Mouse (Mus musculus) erythroblast, embryonic 14.5 days (primary cell): ENCODE measurements around the gene Tdrd9. TPM values are rescaled to one million over a fixed set of nuclear protein-coding genes. Genes with fewer than 3 reads are reported as not detected.

Source experiments
- H3K27me3 ChIP-seq: 2 replicates; pipeline ENCODE4 v1.6.1; 2012; ENCODE audit warnings: inconsistent platforms; ENCODE audit not compliant: control insufficient read depth
- H3K36me3 ChIP-seq: 2 replicates; pipeline ENCODE4 v1.6.1; 2012; ENCODE audit warnings: mild to moderate bottlenecking, inconsistent platforms; ENCODE audit not compliant: control insufficient read depth
- H3K4me1 ChIP-seq: 2 replicates; pipeline ENCODE4 v1.6.1; 2012; ENCODE audit warnings: inconsistent platforms; ENCODE audit not compliant: control insufficient read depth
- H3K4me3 ChIP-seq: replicated peaks from 2 replicates; pipeline ENCODE3; 2012; ENCODE audit warnings: moderate library complexity, mild to moderate bottlenecking, inconsistent platforms
- H3K9me3 ChIP-seq: 2 replicates; pipeline ENCODE4 v1.6.1; 2012; ENCODE audit warnings: low read length, inconsistent platforms, mixed read lengths; ENCODE audit not compliant: control insufficient read depth
- GATA1 ChIP-seq: IDR thresholded peaks from 2 replicates; pipeline ENCODE4 v1.6.1; 2012; ENCODE audit warnings: low read length, inconsistent platforms, mixed read lengths
- TAL1 ChIP-seq: IDR thresholded peaks from 3 replicates; pipeline ENCODE4 v1.6.1; 2012; ENCODE audit warnings: low read length, inconsistent platforms, mixed read lengths
- polyA plus RNA-seq: library from polyadenylated mRNA; stranded (reverse); fragments of >175 nt; gene quantifications from 2 replicates; pipeline ENCODE4 v1.2.3, GENCODE M21; 2012

Tdrd9 gene
- polyA plus RNA-seq, 1 experiment = not detected

- TF ChIP-seq TAL1 = 0 out of 3 replicates have a peak, but pooled peaks have one; percentile 4
- no peak for TF ChIP-seq GATA1
- Histone ChIP-seq H3K4me1 (no peaks in the 10 kb centered on the region), H3K36me3 (no peaks in the 10 kb centered on the region), H3K27me3 (no peaks in the 10 kb centered on the region), H3K9me3 (no peaks in the 10 kb centered on the region), H3K4me3 (no peak overlapping the region)
These were observed 67.1 kb downstream of the Tdrd9 start for GRCm38 (mm10) chr12:112038441-112038840.

GRCm38 (mm10) chr12:112039169-112039568 lies 67.8 kb downstream of the Tdrd9 start:
- Histone ChIP-seq H3K9me3 (no peaks in the 10 kb centered on the region), H3K4me3 (no peak overlapping the region), H3K27me3 (no peaks in the 10 kb centered on the region), H3K4me1 (no peaks in the 10 kb centered on the region), H3K36me3 (no peaks in the 10 kb centered on the region)
- TF ChIP-seq TAL1 (no peak), GATA1 (no peak)

- no peak for TF ChIP-seq GATA1
- no peak for TF ChIP-seq TAL1
- Histone ChIP-seq H3K36me3 (no peaks in the 10 kb centered on the region), H3K4me1 (no peaks in the 10 kb centered on the region), H3K4me3 (no peak overlapping the region), H3K27me3 (no peaks in the 10 kb centered on the region), H3K9me3 (no peaks in the 10 kb centered on the region)
These were observed 71.3 kb downstream of the Tdrd9 start for GRCm38 (mm10) chr12:112042681-112043080.

GRCm38 (mm10) chr12:112077651-112078050 lies 106.3 kb downstream of the Tdrd9 start:
- Histone ChIP-seq H3K4me1 (no peaks in the 10 kb centered on the region), H3K9me3 (no peaks in the 10 kb centered on the region), H3K4me3 (no peak overlapping the region), H3K27me3 (no peaks in the 10 kb centered on the region), H3K36me3 (no peaks in the 10 kb centered on the region)
- TF ChIP-seq TAL1 (no peak), GATA1 (no peak)

- no peak for TF ChIP-seq TAL1
- TF ChIP-seq GATA1 = no peak
- no peak overlapping the region for H3K4me3 ChIP-seq
- H3K27me3 ChIP-seq = no peaks in the 10 kb centered on the region
- no peaks in the 10 kb centered on the region for H3K4me1 ChIP-seq
- H3K9me3 ChIP-seq = no peaks in the 10 kb centered on the region
- no peaks in the 10 kb centered on the region for H3K36me3 ChIP-seq
These were observed 108.6 kb downstream of the Tdrd9 start for GRCm38 (mm10) chr12:112079911-112080310.

- no peaks in the 10 kb centered on the region for H3K27me3 ChIP-seq
- H3K4me3 ChIP-seq = no peak overlapping the region
- TF ChIP-seq TAL1 (no peak), GATA1 (no peak)
- H3K9me3 ChIP-seq = peaks cover 5% of the 10 kb centered on the region; the same call in 1 of the 2 replicates
- no peaks in the 10 kb centered on the region for H3K4me1 ChIP-seq
- H3K36me3 ChIP-seq = no peaks in the 10 kb centered on the region
These were observed 109.6 kb downstream of the Tdrd9 start for GRCm38 (mm10) chr12:112080911-112081310.

- H3K27me3 ChIP-seq = no peaks in the 10 kb centered on the region
- H3K36me3 ChIP-seq = no peaks in the 10 kb centered on the region
- no peaks in the 10 kb centered on the region for H3K4me1 ChIP-seq
- peaks cover 5% of the 10 kb centered on the region; the same call in 1 of the 2 replicates for H3K9me3 ChIP-seq
- H3K4me3 ChIP-seq = no peak overlapping the region
- TF ChIP-seq TAL1 (no peak), GATA1 (no peak)
These were observed 110.9 kb downstream of the Tdrd9 start for GRCm38 (mm10) chr12:112082241-112082640.

- Histone ChIP-seq H3K4me1 (no peaks in the 10 kb centered on the region), H3K27me3 (peaks cover 5% of the 10 kb centered on the region; the same call in 1 of the 2 replicates), H3K4me3 (no peak overlapping the region), H3K9me3 (peaks cover 5% of the 10 kb centered on the region; the same call in 1 of the 2 replicates), H3K36me3 (no peaks in the 10 kb centered on the region)
- TF ChIP-seq TAL1 (no peak), GATA1 (no peak)
These were observed 114.9 kb downstream of the Tdrd9 start for GRCm38 (mm10) chr12:112086250-112086649.

- no peaks in the 10 kb centered on the region for H3K4me1 ChIP-seq
- peaks cover 5% of the 10 kb centered on the region; the same call in 1 of the 2 replicates for H3K27me3 ChIP-seq
- H3K9me3 ChIP-seq = peaks cover 5% of the 10 kb centered on the region; the same call in 1 of the 2 replicates
- TF ChIP-seq GATA1 (no peak), TAL1 (no peak)
- H3K4me3 ChIP-seq = no peak overlapping the region
- no peaks in the 10 kb centered on the region for H3K36me3 ChIP-seq
These were observed 115.4 kb downstream of the Tdrd9 start for GRCm38 (mm10) chr12:112086726-112087125.

GRCm38 (mm10) chr12:112088609-112089324 lies 117.4 kb downstream of the Tdrd9 start:
- peaks cover 5% of the 10 kb centered on the region; the same call in 1 of the 2 replicates for H3K27me3 ChIP-seq
- H3K9me3 ChIP-seq = peaks cover 5% of the 10 kb centered on the region; the same call in 1 of the 2 replicates
- no peak overlapping the region for H3K4me3 ChIP-seq
- TF ChIP-seq TAL1 (no peak), GATA1 (no peak)
- H3K4me1 ChIP-seq = no peaks in the 10 kb centered on the region
- no peaks in the 10 kb centered on the region for H3K36me3 ChIP-seq
